Mouse (Mus musculus): Measurements from ENCODE around the gene Gbgt1.
"Not testable (repeated sequence)": the region's sequence is repeated elsewhere in the genome, so short reads cannot be mapped to it uniquely, and the experiment has no call there.

Gbgt1 gene

GRCm38 (mm10) chr2:28502987-28503386 is 6.3 kb downstream of the Gbgt1 start:
- DNase-seq: no peak

GRCm38 (mm10) chr2:28504676-28505075 is 8.0 kb downstream of the Gbgt1 start:
- no peak for DNase-seq

- no peak for DNase-seq
Measured at GRCm38 (mm10) chr2:28505795-28506194, 9.1 kb downstream of the Gbgt1 start, which contains the start of gene Gm10134. Gene Gm10134 (plus strand): TSS chr2:28506095.

- no peak for DNase-seq
Measured at GRCm38 (mm10) chr2:28506291-28506690, 9.6 kb downstream of the Gbgt1 start.

- DNase-seq: not testable (repeated sequence)
Measured at GRCm38 (mm10) chr2:28511600-28511999, 14.9 kb downstream of the Gbgt1 start.

- DNase-seq: peak; percentile 79 to 87
Measured at GRCm38 (mm10) chr2:28512798-28513401, 16.2 kb downstream of the Gbgt1 start, which contains the start of gene Ralgds. Gene Ralgds (plus strand): TSS chr2:28513125.

- peak; percentile 57 to 65 for DNase-seq
Measured at GRCm38 (mm10) chr2:28513431-28514370, 17.0 kb downstream of the Gbgt1 start.

- peak; percentile 93 to 94 for DNase-seq
Measured at GRCm38 (mm10) chr2:28514489-28514888, 17.8 kb downstream of the Gbgt1 start.

GRCm38 (mm10) chr2:28517206-28517909 is 20.7 kb downstream of the Gbgt1 start:
- peak; percentile 88 to 92 for DNase-seq

GRCm38 (mm10) chr2:28518231-28518630 is 21.5 kb downstream of the Gbgt1 start:
- no peak for DNase-seq

GRCm38 (mm10) chr2:28520581-28520980 is 23.9 kb downstream of the Gbgt1 start:
- DNase-seq: no peak

GRCm38 (mm10) chr2:28521571-28522151 is 25.0 kb downstream of the Gbgt1 start:
- no peak for DNase-seq

GRCm38 (mm10) chr2:28522166-28522565 is 25.5 kb downstream of the Gbgt1 start:
- DNase-seq: no peak

GRCm38 (mm10) chr2:28523643-28524117 is 27.0 kb downstream of the Gbgt1 start:
- peak; percentile 85 to 89 for DNase-seq

- DNase-seq: no peak
Measured at GRCm38 (mm10) chr2:28524406-28524805, 27.7 kb downstream of the Gbgt1 start.

- DNase-seq: peak; percentile 51 to 69
Measured at GRCm38 (mm10) chr2:28525219-28525942, 28.7 kb downstream of the Gbgt1 start.

GRCm38 (mm10) chr2:28525943-28526876 is 29.5 kb downstream of the Gbgt1 start:
- peak in 1 of 2 experiments; percentile 50 for DNase-seq

GRCm38 (mm10) chr2:28527436-28528353 is 31.0 kb downstream of the Gbgt1 start:
- DNase-seq: no peak

GRCm38 (mm10) chr2:28528354-28528730 is 31.7 kb downstream of the Gbgt1 start:
- no peak for DNase-seq

GRCm38 (mm10) chr2:28529856-28530255 is 33.2 kb downstream of the Gbgt1 start:
- DNase-seq: no peak

Measured in kidney, postnatal 4 days (tissue).